Mouse (Mus musculus) midbrain, embryonic 16.5 days (tissue): ENCODE data around the gene 6030408B16Rik. TPM values are rescaled to one million over a fixed set of nuclear protein-coding genes. Genes with fewer than 3 reads are reported as not detected.
A peak's percentile ranks its signal among the peaks of the same experiment; 100 is the strongest.

Experiments used
- ATAC-seq: fragments of 200-750 bp; cut with Nextera tagmentation; 2 replicates; pipeline ENCODE4 v1.8.0; 2017; ENCODE audit warnings: moderate TSS enrichment
- H3K27ac ChIP-seq: fragments of 300-500 bp; sonication (generic); 2 replicates; pipeline ENCODE4 v1.5.1; 2014; ENCODE audit warnings: mild to moderate bottlenecking, low read length, mixed read lengths
- H3K27me3 ChIP-seq: fragments of 300-500 bp; sonication (generic); 2 replicates; pipeline ENCODE4 v1.6.1; 2014; ENCODE audit warnings: low read depth, low read length, mixed read lengths; ENCODE audit not compliant: control insufficient read depth, insufficient read depth
- H3K36me3 ChIP-seq: fragments of 300-500 bp; sonication (generic); 2 replicates; pipeline ENCODE4 v1.6.1; 2014; ENCODE audit warnings: mild to moderate bottlenecking, low read length, moderate library complexity, mixed read lengths; ENCODE audit not compliant: control insufficient read depth, insufficient read depth
- H3K4me1 ChIP-seq: fragments of 300-500 bp; sonication (generic); 2 replicates; pipeline ENCODE4 v1.6.1; 2014; ENCODE audit warnings: mild to moderate bottlenecking, low read length, mixed read lengths; ENCODE audit not compliant: control insufficient read depth, insufficient read depth
- H3K4me2 ChIP-seq: fragments of 300-500 bp; sonication (generic); 2 replicates; pipeline ENCODE4 v1.6.1; 2014; ENCODE audit warnings: mild to moderate bottlenecking, low read length, mixed read lengths
- H3K4me3 ChIP-seq: fragments of 300-500 bp; sonication (generic); 2 replicates; pipeline ENCODE4 v1.5.1; 2014; ENCODE audit warnings: low read depth, mild to moderate bottlenecking, low read length, moderate library complexity, mixed read lengths
- H3K9ac ChIP-seq: fragments of 300-500 bp; sonication (generic); 2 replicates; pipeline ENCODE4 v1.6.1; 2014; ENCODE audit warnings: low read depth, low read length, mixed read lengths
- H3K9me3 ChIP-seq: fragments of 300-500 bp; sonication (generic); replicated peaks from 2 replicates; pipeline ENCODE4 v1.6.1; 2014; ENCODE audit warnings: mild to moderate bottlenecking, low read length, mixed read lengths; ENCODE audit not compliant: control insufficient read depth, poor library complexity, severe bottlenecking
- WGBS: fragments of 180-500 bp; shearing (Covaris S2); extraction: QIAGEN DNeasy Blood & Tissue Kit; methylation state at CpG from one replicate; pipeline ENCODE4 v1.1.7; 2014; 5-methylcytosine and 5-hydroxymethylcytosine counted together
- polyA plus RNA-seq: library from polyadenylated mRNA; unstranded; fragments of >200 nt; fragmentation: Nextera tagmentation; extraction: Ambion mirVana; gene quantifications from 2 replicates; pipeline ENCODE4 v1.2.1, GENCODE M21; 2015

The 6030408B16Rik gene
- polyA plus RNA-seq, 1 experiment from 2014 or later = 0.26 TPM

- 64% methylated on average over 5 of the region's 5 CpGs for WGBS
- no peak for ATAC-seq
- H3K4me2 ChIP-seq = no peak overlapping the region
- H3K9me3 ChIP-seq = no peaks in the 10 kb centered on the region
- no peak overlapping the region for H3K27ac ChIP-seq
- H3K9ac ChIP-seq = no peak overlapping the region
- H3K4me3 ChIP-seq = no peak overlapping the region
- no peaks in the 10 kb centered on the region for H3K4me1 ChIP-seq
- H3K36me3 ChIP-seq = no peaks in the 10 kb centered on the region
- H3K27me3 ChIP-seq = no peaks in the 10 kb centered on the region
Measured at GRCm38 (mm10) chr15:101278589-101278988, 14.4 kb upstream of the 6030408B16Rik start.

GRCm38 (mm10) chr15:101279430-101279999 is 13.5 kb upstream of the 6030408B16Rik start:
- H3K27ac ChIP-seq = no peak overlapping the region
- H3K4me3 ChIP-seq = no peak overlapping the region
- H3K4me2 ChIP-seq = no peak overlapping the region
- no peaks in the 10 kb centered on the region for H3K9me3 ChIP-seq
- H3K27me3 ChIP-seq = no peaks in the 10 kb centered on the region
- WGBS = 66% methylated on average over 12 of the region's 12 CpGs
- ATAC-seq = no peak
- H3K4me1 ChIP-seq = peaks cover under 1% of the 10 kb centered on the region; the same call in 1 of the 2 replicates
- no peak overlapping the region for H3K9ac ChIP-seq
- H3K36me3 ChIP-seq = no peaks in the 10 kb centered on the region

DNA sequence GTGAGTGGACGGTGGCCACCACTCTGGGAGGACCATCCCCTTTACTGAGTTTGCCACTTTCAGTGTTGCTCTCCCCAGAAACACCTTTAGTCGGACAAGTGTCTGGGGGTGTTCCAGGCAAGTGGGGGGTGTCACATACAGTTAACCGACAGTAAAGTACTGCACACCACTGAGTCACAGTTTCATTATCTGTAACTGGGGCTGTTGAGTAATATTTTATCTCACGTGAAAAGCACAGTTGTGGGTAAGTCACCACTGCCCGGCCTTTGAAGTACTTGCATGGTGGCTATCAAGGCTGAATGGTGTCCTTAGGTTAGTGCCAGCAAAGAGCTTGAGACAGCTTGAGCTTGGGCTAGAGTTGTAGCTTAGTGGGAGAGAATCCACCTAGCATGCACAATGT is 10.5 kb upstream of the 6030408B16Rik start:
- H3K4me2 ChIP-seq = no peak overlapping the region
- H3K4me1 ChIP-seq = peaks cover 13% of the 10 kb centered on the region
- no peak overlapping the region for H3K27ac ChIP-seq
- 76% methylated on average over 5 of the region's 5 CpGs for WGBS
- no peak for ATAC-seq
- H3K36me3 ChIP-seq = no peaks in the 10 kb centered on the region; the same call in 1 of the 2 replicates
- no peak overlapping the region for H3K9ac ChIP-seq
- H3K27me3 ChIP-seq = no peaks in the 10 kb centered on the region
- H3K4me3 ChIP-seq = no peak overlapping the region
- H3K9me3 ChIP-seq = no peaks in the 10 kb centered on the region

GRCm38 (mm10) chr15:101283183-101283910 is 9.7 kb upstream of the 6030408B16Rik start:
- Histone ChIP-seq H3K4me3 (peak overlapping the region; percentile 80), H3K9me3 (no peaks in the 10 kb centered on the region), H3K4me2 (peak overlapping the region; percentile 91), H3K27ac (peak overlapping the region; percentile 62), H3K9ac (peak overlapping the region; percentile 88), H3K27me3 (no peaks in the 10 kb centered on the region), H3K4me1 (peaks cover 13% of the 10 kb centered on the region), H3K36me3 (no peaks in the 10 kb centered on the region; the same call in none of the 2 replicates)
- 1% methylated on average over 26 of the region's 26 CpGs for WGBS
- peak; percentile 62 for ATAC-seq

GRCm38 (mm10) chr15:101283911-101284750 is 8.9 kb upstream of the 6030408B16Rik start, which contains the start of gene Atg101:
Atg101 (plus strand) TSS chr15:101284272.
- Histone ChIP-seq H3K27ac (peak within 1 kb of the TSS; percentile 81), H3K27me3 (no peaks in the 10 kb centered on the region), H3K4me2 (peak within 1 kb of the TSS; percentile 91), H3K9me3 (no peaks in the 10 kb centered on the region), H3K4me3 (peak within 1 kb of the TSS; percentile 80), H3K9ac (peak within 1 kb of the TSS; percentile 88), H3K4me1 (peaks cover 13% of the 10 kb centered on the region), H3K36me3 (peaks cover under 1% of the 10 kb centered on the region)
- under 1% methylated on average over 61 of the region's 61 CpGs for WGBS
- ATAC-seq = peak; percentile 93

- no peak overlapping the region for H3K9ac ChIP-seq
- H3K9me3 ChIP-seq = no peaks in the 10 kb centered on the region
- no peak overlapping the region for H3K4me2 ChIP-seq
- no peak for ATAC-seq
- H3K27me3 ChIP-seq = no peaks in the 10 kb centered on the region
- peaks cover 13% of the 10 kb centered on the region for H3K4me1 ChIP-seq
- no peak overlapping the region for H3K27ac ChIP-seq
- H3K36me3 ChIP-seq = peaks cover 9% of the 10 kb centered on the region
- 62% methylated on average over 9 of the region's 9 CpGs for WGBS
- H3K4me3 ChIP-seq = no peak overlapping the region
Measured at GRCm38 (mm10) chr15:101286129-101286770, 6.8 kb upstream of the 6030408B16Rik start.

GRCm38 (mm10) chr15:101287361-101287760 is 5.7 kb upstream of the 6030408B16Rik start:
- Histone ChIP-seq H3K4me3 (no peak overlapping the region), H3K36me3 (peaks cover 20% of the 10 kb centered on the region), H3K4me1 (peaks cover 13% of the 10 kb centered on the region), H3K4me2 (no peak overlapping the region), H3K27ac (no peak overlapping the region), H3K27me3 (no peaks in the 10 kb centered on the region), H3K9me3 (no peaks in the 10 kb centered on the region), H3K9ac (no peak overlapping the region)
- WGBS = 84% methylated on average over 6 of the region's 6 CpGs
- ATAC-seq = no peak

GRCm38 (mm10) chr15:101290354-101290753 is 2.7 kb upstream of the 6030408B16Rik start:
- Histone ChIP-seq H3K27ac (no peak overlapping the region), H3K4me3 (no peak overlapping the region), H3K36me3 (peaks cover 24% of the 10 kb centered on the region), H3K27me3 (no peaks in the 10 kb centered on the region), H3K9ac (no peak overlapping the region), H3K4me2 (no peak overlapping the region), H3K4me1 (peaks cover 4% of the 10 kb centered on the region), H3K9me3 (no peaks in the 10 kb centered on the region)
- no peak for ATAC-seq
- 95% methylated on average over 15 of the region's 15 CpGs for WGBS
